Mouse (Mus musculus): Measurements from ENCODE around the gene Abcc12.
A peak's percentile ranks its signal among the peaks of the same experiment; 100 is the strongest.

Abcc12 gene

DNA sequence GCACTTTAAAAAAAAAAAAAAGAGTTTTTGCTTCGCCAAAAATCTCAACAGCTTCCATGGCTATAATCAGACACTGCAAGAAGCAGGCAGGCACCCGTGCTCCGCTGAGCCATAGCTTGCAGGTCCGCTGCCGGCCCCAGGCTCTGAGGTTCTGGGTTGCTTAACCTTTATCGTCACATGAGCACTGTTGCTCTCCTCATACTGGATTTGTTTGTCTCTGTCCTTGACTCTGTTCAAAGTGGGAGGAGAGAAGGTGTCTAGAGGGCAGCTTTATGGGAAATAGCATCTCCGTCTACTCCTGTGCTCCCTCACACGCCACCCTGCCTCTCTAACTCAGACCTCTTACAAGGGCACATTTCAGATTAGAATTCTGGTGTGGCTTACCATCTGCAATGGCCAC, 1.8 kb downstream of the Abcc12 start:
- DNase-seq (ENCODE audit: low read depth, low spot score): no peak

DNA sequence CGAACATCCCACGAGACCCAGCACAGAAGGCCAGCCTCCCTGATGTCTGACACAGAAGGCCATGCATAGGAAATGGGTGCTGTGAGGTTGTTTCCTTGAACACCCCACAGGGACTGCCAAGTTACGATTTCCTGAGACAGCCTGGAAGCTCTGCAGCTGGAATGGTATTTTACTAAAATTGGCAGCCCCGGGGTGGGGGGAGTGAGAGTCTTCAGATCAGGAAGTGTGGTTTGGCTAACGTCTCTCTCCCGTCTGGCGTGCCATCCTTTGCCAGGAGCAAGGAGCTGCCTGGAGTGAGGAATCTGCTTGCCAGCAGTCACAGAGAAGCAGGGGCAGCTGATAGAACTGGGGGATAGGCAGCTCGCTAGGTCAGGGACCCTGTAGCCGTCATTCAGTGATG, 2.4 kb downstream of the Abcc12 start:
- no peak for DNase-seq (ENCODE audit: low read depth, low spot score)

DNA sequence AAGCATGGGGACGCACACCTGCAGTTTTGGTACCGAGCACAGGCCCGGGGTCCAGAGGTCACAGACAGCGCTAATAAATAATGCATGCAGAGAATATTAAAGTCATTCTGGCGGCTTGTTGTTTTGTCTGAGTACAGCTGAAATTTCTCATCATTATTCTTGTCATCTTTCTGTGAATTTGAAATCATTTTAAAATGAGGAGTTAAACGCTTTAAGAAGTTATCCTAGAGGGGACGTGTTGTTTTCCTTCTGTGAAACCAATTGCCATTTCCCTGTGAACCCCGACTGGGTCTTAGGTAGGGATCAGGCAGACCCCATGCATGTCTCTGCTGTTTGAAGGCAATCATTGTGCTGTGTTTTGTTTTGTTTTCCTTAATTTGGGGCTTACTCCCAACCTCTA, 2.9 kb downstream of the Abcc12 start:
- DNase-seq (ENCODE audit: low read depth, low spot score): no peak

DNA sequence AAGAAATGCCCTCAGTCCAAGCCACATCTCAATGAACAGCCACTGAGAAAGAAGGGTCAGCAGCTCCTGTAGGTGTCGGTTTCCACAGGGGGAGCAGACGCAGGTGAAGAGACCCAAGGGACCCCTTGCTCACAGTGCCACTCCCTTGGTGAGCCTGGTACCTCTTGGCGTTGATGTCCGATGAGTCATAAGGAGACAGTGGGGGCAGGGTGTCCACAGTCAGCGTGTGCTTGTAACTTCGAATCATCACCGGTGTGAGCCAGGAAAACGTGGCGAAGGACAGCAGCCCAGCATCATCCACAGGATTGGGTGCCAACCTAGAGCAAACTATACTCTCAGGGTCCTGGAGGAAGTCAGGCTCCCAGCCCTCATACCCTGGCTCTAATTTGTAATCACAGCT, 16.8 kb downstream of the Abcc12 start:
- DNase-seq (ENCODE audit: low read depth, low spot score): no peak

DNA sequence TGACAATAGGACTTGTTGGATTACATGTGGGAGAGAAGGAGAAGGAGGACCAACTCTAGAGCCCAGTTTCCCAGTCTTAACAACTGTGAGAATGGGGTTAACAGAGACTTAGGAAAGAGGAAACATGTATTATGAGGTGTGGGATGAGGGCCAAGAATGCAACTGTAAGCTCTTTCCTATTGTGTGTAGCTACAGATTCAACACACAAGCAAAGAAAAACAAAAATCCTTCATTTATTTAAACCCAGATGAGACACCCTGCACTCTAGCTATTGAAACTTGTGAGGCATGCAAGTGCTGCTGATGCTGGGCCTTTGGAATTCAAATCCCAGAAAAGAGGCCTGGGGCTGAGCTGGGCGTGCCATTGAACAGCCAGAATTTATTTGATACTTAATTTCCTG, 18.7 kb downstream of the Abcc12 start:
- no peak for DNase-seq (ENCODE audit: low read depth, low spot score)

DNA sequence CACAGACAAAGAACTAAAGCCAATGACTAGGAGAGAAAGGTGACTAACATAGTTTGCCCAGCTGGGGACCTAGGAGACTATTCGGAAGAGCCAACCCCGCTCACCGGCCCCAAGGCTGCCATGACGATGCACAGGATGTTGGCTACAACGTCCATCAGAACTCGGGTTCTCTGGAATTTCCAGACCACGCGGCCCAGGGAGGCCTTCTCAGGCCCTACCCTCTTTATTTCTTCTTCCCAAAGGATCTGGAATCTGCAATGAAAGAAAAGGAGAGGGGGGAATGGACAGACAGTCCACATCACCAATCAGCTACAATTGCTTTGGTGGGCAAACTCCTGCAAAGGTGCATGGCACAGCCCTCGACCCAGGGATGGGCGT, 19.8 kb downstream of the Abcc12 start:
- DNase-seq (ENCODE audit: low read depth, low spot score): no peak

DNA sequence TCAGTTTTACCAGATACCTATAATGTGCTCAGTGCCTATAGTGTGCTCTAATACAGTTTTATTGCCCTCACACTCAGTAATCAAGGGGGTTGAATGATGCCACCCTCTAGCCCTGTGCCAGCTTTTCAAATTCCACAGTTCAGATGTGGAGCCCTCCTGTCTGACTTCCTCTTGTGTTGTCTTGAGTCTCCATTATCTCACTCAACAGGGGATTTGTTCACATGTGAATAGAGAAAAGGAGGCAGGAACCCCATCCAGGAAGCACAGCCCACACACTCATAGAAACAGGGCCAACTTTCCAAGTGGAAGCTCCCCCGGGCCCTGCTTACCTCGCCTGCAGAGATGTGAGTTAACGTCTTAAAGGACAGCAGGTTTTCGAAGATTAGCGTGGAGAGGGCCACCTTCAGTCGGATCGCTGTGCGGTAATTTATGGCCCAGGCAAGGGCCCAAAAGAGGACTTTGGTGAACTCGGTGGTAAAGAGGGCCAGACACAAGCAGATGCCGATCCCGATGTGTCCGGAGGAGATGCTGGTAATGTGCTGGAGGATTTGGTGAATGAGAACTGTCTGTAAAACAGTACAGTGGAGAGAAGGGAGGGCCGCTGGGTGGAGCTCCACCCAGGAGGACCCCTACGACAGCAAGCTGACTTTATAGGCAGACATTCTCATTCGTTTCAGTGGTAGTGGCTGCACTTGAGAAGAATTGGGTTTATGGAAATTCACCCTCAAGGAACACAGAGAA, 20.4 kb downstream of the Abcc12 start:
- DNase-seq (ENCODE audit: low read depth, low spot score): no peak

DNA sequence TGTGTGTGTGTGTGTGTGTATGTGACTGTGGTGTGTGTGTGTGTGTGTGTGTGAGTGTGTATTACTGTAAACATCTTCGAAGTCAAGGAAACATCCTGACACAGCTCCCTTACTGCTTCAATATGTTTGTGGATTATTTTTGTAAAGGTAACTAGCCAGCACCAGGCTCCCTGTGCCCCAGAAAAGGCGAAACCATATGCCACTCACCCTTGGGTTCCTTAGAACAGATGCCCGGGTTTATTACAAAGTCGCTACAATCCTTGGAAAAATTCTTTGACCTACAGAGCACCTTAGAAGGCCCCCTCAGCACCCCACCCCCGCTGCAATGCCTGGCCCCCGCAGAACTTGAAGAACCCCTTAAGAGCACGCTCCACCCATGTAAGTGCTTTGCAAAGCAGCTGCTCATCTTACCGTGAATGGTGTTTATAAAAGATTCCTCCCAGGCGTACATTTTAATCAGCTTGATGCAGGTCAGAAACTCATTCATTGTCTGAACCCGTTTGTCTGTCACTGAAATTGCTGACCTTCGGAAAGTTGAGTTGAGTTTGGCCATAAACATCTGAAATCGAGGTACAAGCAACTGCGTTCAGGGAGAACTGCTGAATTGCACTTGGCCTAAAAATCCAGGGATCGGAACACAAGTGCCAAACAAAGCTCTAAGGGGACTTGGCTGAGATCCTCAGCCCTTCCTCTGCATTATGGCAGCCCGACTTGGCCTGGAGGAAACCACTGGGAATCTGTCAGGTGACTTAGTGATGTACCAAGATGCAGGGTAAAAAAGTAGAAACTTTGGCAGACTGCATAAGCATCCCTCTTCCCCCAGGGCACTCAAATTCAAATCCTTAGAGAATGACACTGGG, 23.1 kb downstream of the Abcc12 start:
- no peak for DNase-seq (ENCODE audit: low read depth, low spot score)

DNA sequence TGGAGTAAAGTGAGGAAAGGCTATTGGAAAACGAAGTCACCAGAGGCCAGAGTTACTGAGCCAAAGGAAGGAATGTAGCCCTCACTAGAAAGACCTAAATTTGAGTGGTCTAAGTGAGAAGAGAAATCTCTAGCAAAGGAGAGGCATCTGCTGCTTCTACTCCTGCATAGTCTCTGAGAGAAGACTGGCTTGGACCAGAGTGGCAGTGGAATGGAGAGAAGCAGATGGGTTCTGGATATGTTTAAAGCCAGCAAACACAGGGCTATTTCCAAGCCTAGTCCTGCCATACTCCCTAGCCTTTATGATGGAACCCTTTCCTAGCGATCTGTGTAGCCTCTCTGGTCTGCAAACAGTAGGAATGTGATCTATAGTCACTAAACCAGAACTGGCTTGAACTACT, 24.9 kb downstream of the Abcc12 start:
- DNase-seq (ENCODE audit: low read depth, low spot score): no peak

DNA sequence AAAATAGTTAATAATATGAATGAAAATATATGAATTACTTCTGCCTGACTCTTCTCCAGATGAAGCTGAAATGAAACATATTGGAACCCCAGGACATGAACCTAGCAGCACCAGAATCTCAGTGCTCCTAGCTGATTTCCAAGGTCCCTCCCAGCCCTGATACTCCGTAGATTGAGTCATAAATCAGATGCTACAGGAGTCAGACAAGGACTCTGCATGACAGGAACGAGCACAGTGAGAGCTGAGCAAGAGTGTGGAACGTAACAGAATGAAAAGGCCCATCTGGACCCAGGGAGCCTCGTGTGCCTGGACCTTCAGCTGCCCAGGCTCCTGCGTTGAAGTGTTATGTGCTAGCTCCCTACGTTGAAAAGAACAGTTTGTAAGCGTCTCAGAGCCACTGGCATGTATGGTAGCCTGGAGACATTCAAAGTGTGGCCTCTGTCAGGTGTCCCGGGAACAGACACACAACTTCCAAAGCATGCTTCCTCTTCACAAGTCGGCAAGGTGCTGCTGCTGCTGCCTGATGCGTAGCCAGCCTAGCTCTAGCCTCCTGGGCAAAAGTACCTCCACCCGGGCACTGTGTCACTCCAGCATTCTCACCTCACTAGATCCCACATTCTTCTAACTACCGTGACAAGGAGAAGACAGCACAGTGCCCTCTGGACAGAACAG, 26.1 kb downstream of the Abcc12 start:
- no peak for DNase-seq (ENCODE audit: low read depth, low spot score)

DNA sequence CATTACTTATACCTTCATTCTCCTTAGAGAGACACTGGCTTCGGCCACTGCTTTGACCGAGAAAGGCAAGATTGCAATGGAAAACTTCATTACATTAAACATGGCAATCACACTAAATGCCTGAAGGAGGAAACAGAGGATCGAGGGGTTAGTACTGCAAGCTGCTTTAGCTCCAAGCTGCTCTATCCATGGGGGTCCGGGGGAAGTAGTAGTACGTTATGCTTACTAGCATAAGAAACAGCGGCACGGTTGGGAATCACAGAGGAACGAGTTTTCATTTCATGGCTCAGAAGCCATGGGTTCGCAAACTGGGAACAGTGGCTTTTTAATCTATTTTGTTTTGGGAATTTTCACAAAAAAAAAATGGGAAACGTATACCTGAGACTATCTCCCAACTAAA, 30.0 kb downstream of the Abcc12 start:
- DNase-seq (ENCODE audit: low read depth, low spot score): no peak

DNA sequence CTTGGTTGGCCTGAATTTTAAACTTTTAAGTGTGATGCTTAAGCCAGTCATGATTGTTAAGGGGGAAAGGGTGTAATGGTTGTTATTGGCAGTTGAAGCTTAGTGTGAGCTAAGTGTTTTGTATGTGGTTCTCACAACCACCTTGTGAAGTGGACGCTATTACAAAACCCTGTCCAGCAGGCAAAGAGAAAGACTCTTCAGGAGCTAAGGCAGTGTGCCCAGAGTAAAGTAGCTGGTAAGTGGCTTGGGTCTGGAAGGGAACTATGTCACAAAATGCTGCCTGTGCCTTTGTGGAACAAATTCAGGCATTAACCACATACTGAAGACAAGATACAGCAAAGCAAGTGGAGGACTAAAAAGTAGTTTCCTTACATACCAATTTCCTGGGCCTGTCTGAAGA, 34.5 kb downstream of the Abcc12 start:
- no peak for DNase-seq (ENCODE audit: low read depth, low spot score)

DNA sequence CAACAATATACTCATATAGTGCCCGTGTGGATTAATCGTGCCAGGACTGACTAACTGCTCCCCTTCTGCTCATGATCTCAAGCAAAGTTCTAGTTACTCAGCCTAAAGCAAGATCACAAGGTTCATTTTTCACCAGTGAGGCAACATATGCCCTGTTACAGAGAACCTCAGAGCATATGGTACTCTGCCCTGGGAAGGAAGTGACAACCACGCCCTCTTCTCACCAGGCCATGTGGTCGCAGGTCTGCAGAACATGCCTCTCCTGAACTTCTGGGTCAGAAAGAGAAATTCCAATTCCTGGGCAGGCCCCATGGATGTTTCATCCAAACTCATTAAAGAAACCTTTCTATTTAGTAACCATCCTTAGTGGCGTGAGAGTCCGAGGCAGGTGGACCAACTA, 39.6 kb downstream of the Abcc12 start:
- no peak for DNase-seq (ENCODE audit: low read depth, low spot score)

DNA sequence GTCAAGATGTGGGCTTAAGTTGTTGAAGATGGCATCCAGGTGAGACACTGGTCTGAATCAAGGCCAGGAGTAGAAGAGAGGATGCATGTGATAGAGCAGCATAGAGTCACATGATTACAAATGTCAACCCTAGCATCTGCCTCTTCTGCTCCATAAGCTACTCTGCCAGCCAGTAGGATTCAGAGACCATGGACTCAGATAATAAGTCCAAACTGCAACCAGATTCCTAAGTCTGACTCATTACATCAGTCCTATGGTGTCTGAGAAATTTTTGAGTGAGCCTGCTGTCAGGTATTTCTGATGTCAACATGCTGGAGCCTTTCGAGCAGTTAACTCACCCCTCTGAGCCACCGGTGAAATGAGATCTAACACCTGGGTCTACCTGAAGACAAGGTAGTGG, 40.1 kb downstream of the Abcc12 start:
- DNase-seq (ENCODE audit: low read depth, low spot score): no peak

DNA sequence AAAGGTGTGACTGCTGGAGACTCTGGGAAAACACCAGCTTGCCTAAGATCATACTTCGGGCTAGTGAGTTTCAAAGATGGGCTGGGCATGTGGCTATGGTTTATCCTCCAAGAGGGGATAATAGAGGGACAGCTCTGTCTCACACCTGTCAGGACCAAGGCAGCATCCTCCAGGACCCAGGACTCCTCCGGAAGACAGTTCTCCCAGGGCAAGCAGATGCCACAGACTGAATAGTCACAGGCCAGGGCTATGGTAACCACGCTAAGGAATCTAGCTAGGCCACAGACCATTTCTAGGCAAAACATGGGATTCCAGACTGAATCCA, 43.9 kb downstream of the Abcc12 start:
- DNase-seq (ENCODE audit: low read depth, low spot score): no peak

DNA sequence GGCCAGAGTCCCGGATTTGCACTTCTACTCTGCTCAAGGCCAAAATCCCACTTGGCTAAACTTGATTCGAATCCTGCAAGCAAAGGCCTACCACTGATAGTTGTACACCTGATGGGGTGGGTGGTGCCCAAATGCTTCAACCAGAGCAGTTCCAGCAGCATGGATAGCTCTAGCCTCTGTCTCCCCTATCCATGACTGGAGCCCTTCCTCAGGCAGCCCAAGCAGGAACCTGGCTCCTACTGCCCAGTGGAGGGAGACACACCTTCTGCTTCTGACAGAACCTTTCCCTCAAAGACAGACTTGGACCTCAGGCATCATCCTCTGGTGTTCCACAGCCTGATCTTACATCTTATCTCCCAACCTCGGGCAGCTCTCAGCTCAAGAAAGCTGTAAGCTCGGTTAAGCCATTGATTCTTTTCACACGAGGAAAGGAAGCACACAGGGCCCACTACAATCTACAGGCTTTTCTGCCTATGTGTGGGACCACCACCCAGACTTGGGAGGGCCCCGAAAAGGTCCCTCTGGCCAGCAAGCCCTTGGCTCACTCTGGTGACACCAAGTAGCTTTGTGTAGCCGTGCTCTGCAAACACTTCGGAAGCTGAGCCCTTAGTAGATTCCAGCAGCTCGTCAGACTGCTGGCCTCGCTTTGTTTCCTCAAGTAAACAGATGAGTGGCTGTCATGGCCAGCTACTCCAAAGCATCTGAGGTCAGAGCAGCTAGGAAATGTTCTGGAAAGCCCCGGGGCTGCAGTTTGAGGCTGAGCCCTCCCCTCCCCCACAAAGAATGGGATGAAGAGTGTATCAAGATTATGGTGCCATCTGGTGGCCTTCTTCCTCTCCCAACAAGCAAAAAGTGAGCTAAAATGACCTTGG, 44.5 kb downstream of the Abcc12 start:
- DNase-seq (ENCODE audit: low read depth, low spot score): peak; percentile 46

DNA sequence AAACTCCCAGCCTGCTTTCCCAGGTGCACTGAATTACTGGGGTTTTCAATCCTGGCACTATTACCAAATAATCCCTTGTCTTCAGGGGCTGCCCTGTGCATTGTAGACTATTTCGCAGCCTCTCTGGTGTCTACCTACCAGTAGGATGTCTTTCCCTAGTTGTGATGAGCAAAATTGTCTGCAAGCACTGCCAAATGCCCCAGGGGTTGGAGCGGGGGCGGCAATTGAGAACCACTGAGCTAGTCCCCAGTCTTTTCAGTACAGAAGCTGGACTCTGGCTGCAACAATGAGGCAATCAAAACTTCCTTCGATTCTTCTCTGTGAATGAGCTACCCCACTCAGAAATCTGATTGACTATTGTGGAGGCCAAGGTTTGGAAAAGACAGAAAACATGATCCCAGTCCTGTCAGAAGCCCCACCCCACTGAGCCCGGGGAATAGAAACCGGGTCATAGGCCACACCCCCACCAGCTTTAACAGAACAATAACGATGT, 45.4 kb downstream of the Abcc12 start:
- no peak for DNase-seq (ENCODE audit: low read depth, low spot score)

DNA sequence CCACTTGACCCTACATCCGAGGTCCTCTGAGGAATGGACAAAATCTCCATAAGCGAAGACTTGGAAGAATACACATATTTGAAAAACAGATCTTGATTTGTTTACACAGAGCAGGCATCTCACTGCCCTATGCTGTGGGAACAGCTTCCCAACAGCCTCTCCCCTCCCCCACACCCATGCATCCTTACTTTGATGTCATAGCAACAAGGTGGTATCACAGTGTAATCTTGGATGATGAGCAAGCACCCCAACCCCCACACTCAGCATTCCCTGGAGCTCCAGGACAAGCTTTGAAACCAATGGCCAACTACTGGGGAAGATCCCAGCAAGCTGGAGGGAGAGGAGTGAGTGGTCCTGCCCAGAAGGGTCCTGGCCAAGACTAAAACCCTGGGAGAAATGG, 50.8 kb downstream of the Abcc12 start:
- no peak for DNase-seq (ENCODE audit: low read depth, low spot score)

DNA sequence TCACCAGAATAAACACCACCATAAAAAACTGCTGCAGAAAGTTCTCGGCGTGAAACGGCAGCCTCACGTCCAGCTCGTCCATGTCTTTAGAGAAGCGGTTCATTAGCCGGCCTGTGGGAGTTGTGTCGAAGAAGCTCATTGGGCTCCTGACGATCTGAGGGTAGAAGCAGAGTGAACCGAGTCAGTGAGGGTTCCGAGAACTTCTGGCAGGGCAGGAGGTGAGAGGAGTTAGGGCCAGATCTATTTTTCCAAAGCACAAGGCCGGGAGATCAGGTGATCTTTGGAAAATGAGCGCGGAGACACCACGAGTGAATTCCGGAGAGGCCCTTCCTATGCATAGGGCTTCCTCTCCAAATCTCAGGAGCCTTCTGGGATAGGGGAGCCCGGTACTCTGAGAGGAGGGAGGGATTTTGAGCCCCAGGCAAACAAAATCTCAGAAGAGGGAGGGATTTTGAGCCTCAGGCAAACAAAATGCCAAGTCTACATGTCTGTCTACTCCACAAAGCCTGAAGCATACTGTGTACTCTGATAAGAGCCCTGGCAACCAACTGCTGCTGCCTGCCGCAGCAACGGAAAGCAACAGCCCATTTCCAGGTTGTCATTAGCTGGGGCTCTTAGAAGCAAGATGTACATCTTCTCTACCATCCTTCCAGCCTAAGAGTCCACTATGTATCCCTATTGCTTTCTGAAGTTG, 53.0 kb downstream of the Abcc12 start:
- DNase-seq (ENCODE audit: low read depth, low spot score): no peak

DNA sequence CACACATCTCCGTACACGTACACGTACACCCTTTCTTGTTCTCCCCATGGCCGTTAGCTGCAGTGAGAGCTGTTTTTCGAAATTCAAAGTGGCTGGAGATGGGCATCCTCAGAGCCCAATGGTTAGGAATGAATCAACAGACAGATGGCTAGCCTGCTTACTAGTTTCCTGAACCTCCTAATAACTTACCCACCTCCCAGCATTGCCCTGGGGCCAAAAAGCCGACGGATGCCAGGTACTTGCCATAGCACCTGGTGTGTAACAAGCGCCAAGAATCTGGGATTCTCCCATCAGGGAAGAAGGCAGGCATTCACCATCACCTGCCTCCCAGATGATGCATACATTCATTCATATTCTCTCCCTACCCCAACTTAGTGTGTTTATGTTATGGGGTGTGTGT, 53.7 kb downstream of the Abcc12 start:
- DNase-seq (ENCODE audit: low read depth, low spot score): no peak

DNA sequence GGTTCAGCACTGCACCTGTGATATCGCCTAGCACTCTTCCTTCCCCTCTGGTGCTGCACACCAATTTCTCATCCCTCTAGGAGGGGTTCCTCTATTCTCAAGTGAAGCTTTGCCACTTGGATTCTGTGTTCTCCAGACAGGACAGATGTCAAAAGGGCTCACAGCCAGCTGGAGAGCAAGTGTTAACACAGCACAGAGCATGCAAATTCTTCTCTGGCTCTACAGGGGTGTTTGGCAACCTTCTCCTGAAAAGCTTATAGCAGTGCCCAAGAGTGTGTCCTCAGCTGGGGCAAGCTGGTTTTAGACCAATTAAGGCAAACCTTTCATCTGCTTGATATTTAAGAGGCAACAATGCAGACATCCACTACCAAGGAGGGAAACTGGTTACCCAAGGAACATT, 66.3 kb downstream of the Abcc12 start:
- DNase-seq (ENCODE audit: low read depth, low spot score): no peak

Measured in retina, adult 2 months (tissue).